Mouse (Mus musculus): ENCODE data around the gene Anapc10. TPM values are rescaled to one million over a fixed set of nuclear protein-coding genes. Genes with fewer than 3 reads are reported as not detected.

The Anapc10 gene
- total and polyA plus RNA-seq, 3 experiments, result 2.1 to 5.5 (median 5.3) TPM

DNA sequence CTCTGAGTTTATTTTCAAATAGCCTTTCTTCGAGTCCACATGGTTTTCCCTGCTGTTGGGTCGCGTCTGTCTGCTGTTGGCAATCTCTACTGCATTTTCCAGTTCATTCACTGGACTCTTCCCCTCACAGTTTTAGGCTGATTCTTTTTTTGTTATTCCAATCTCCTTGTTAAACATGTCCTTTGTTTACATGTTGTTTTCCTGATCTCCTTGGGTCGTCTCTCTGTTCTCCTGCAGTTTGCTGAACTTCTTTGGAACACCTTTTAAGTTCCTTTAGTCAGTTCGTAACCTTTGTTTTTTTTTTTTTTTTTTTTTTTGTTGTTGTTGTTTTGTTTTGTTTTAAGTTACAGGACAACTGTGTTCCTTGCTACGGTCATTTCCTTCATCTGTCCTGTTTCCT, 92.9 kb downstream of the Anapc10 start:
- intact Hi-C loops (cut with DNase I), result no loop called here
- H3K4me1 ChIP-seq (ENCODE audit: control insufficient read depth, insufficient read depth, low read length), result no peaks in the 10 kb centered on the region
- 71% methylated on average over 6 of the region's 6 CpGs for WGBS
- H3K27ac ChIP-seq, result no peak overlapping the region
- H3K9ac ChIP-seq (ENCODE audit: low read depth, low read length), result no peak overlapping the region
- no peak overlapping the region for H3K4me3 ChIP-seq
- H3K27me3 ChIP-seq (ENCODE audit: control insufficient read depth, insufficient read depth, low read length), result no peaks in the 10 kb centered on the region
- no peak for TF ChIP-seq EP300 (IDR thresholded peaks at IDR 0.05; ENCODE audit: insufficient read depth, low read depth, low read length)
- no peak for TF ChIP-seq POLR2A (IDR thresholded peaks at IDR 0.05; ENCODE audit: insufficient read depth, low read depth, low read length)
- no peaks in the 10 kb centered on the region for H3K79me2 ChIP-seq (replicated peaks; ENCODE audit: control insufficient read depth, insufficient read depth, low read length)
- no peak for DNase-seq
- H3K36me3 ChIP-seq (ENCODE audit: control insufficient read depth, insufficient read depth, low read length), result no peaks in the 10 kb centered on the region

DNA sequence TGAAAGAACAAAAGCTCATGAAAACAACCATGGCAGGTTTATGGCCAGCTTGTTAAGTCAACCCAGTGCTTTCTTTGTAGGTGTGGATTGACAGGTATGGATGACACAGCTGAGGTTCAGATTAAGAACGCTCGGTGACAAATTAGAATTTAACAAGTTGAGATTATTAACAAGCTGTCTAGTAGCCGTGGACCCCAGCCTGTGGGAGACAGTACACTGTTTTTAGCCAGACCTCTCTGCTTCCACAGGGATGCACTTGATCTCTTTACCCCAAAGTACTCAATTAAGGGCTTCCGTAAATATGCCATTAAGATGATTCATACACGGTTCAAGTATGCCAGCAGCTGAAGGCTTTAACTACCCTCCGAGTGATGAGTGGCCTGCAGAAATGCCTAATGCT, 95.4 kb downstream of the Anapc10 start:
- WGBS, result 67% methylated on average over 6 of the region's 6 CpGs
- H3K27me3 ChIP-seq (ENCODE audit: control insufficient read depth, insufficient read depth, low read length), result no peaks in the 10 kb centered on the region
- no peak for DNase-seq
- H3K4me3 ChIP-seq, result no peak overlapping the region
- no peak overlapping the region for H3K27ac ChIP-seq
- H3K4me1 ChIP-seq (ENCODE audit: control insufficient read depth, insufficient read depth, low read length), result no peaks in the 10 kb centered on the region
- no peak overlapping the region for H3K9ac ChIP-seq (ENCODE audit: low read depth, low read length)
- no peaks in the 10 kb centered on the region for H3K36me3 ChIP-seq (ENCODE audit: control insufficient read depth, insufficient read depth, low read length)
- intact Hi-C loops (cut with DNase I), result no loop called here
- no peak for TF ChIP-seq CTCF (IDR thresholded peaks at IDR 0.05)
- TF ChIP-seq EP300 (IDR thresholded peaks at IDR 0.05; ENCODE audit: insufficient read depth, low read depth, low read length), result no peak
- no peak for TF ChIP-seq POLR2A (IDR thresholded peaks at IDR 0.05; ENCODE audit: insufficient read depth, low read depth, low read length)
- no peaks in the 10 kb centered on the region for H3K79me2 ChIP-seq (replicated peaks; ENCODE audit: control insufficient read depth, insufficient read depth, low read length)

DNA sequence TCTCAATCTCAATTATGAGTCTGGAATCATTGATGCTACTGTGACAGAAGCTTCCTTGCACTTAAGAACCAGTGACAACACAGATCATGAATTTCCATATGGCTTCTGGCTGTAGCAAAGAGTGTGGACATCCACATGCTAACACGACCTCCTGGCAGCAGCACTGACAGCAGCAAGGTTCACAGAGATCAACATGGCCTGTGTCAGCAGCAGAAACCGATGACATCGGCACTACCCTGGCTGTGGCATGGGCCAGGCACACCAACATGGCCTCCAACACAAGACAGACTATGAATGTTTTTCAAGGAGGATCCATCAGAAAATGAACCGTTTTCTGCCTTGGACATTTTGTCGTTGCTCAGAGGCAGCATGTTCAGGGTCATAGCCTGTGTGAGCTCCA, 114.9 kb downstream of the Anapc10 start:
- Histone ChIP-seq H3K27me3 (ENCODE audit: control insufficient read depth, insufficient read depth, low read length) (no peaks in the 10 kb centered on the region), H3K27ac (no peak overlapping the region), H3K79me2 (replicated peaks; ENCODE audit: control insufficient read depth, insufficient read depth, low read length) (no peaks in the 10 kb centered on the region), H3K4me3 (no peak overlapping the region), H3K4me1 (ENCODE audit: control insufficient read depth, insufficient read depth, low read length) (no peaks in the 10 kb centered on the region), H3K36me3 (ENCODE audit: control insufficient read depth, insufficient read depth, low read length) (no peaks in the 10 kb centered on the region), H3K9ac (ENCODE audit: low read depth, low read length) (no peak overlapping the region)
- 77% methylated on average over 5 of the region's 5 CpGs for WGBS
- no peak for DNase-seq
- TF ChIP-seq POLR2A (IDR thresholded peaks at IDR 0.05; ENCODE audit: insufficient read depth, low read depth, low read length) (no peak), CTCF (IDR thresholded peaks at IDR 0.05) (no peak), EP300 (IDR thresholded peaks at IDR 0.05; ENCODE audit: insufficient read depth, low read depth, low read length) (no peak)
- intact Hi-C loops (cut with DNase I), result no loop called here

Other genes with a start within 250 kb of the Anapc10 start
- 10 to 100 TPM; 43.9 to 49.0 TPM for gene Otud4, start 72.2 kb upstream of the Anapc10 start, total RNA-seq (2021)
- gene Otud4, start 72.2 kb upstream of the Anapc10 start, polyA plus RNA-seq (2012; rRNA removed), result 19.1 and 27.5 TPM in 2 replicates
- gene Abce1, start 80 bp upstream of the Anapc10 start, total RNA-seq (2021), result 10 to 100 TPM; 44.4 to 46.4 TPM
- gene Abce1, start 80 bp upstream of the Anapc10 start, polyA plus RNA-seq (2012; rRNA removed), result 15.4 and 29.1 TPM in 2 replicates

All from heart, adult 2 months (tissue).